Mouse (Mus musculus) hindbrain, embryonic 16.5 days (tissue): ENCODE results near the gene Atad5. TPM values are rescaled to one million over a fixed set of nuclear protein-coding genes. Genes with fewer than 3 reads are reported as not detected.
"Not testable (repeated sequence)": the region's sequence is repeated elsewhere in the genome, so short reads cannot be mapped to it uniquely, and the experiment has no call there.

Experiments
- ATAC-seq: fragments of 200-750 bp; cut with Nextera tagmentation; 2 replicates; pipeline ENCODE4 v1.8.0; 2017; ENCODE audit warnings: moderate TSS enrichment, moderate library complexity
- H3K27ac ChIP-seq: fragments of 300-500 bp; sonication (generic); 2 replicates; pipeline ENCODE4 v1.5.1; 2014; ENCODE audit warnings: low read depth, mild to moderate bottlenecking, control low read depth, low read length, moderate library complexity
- H3K27me3 ChIP-seq: fragments of 300-500 bp; sonication (generic); replicated peaks from 2 replicates; pipeline ENCODE4 v1.6.1; 2014; ENCODE audit warnings: low read length; ENCODE audit not compliant: control insufficient read depth, insufficient read depth
- H3K36me3 ChIP-seq: fragments of 300-500 bp; sonication (generic); 2 replicates; pipeline ENCODE4 v1.6.1; 2014; ENCODE audit warnings: mild to moderate bottlenecking, low read length, moderate library complexity, mixed read lengths; ENCODE audit not compliant: control insufficient read depth, insufficient read depth
- H3K4me1 ChIP-seq: fragments of 300-500 bp; sonication (generic); 2 replicates; pipeline ENCODE4 v1.6.1; 2014; ENCODE audit warnings: low read depth, low read length; ENCODE audit not compliant: control insufficient read depth, insufficient read depth
- H3K4me2 ChIP-seq: fragments of 300-500 bp; sonication (generic); 2 replicates; pipeline ENCODE4 v1.6.1; 2014; ENCODE audit warnings: mild to moderate bottlenecking, low read length, control low read depth, moderate library complexity
- H3K4me3 ChIP-seq: fragments of 300-500 bp; sonication (generic); 2 replicates; pipeline ENCODE4 v1.5.1; 2014; ENCODE audit warnings: mild to moderate bottlenecking, low read length, control low read depth, moderate library complexity
- H3K9ac ChIP-seq: fragments of 300-500 bp; sonication (generic); 2 replicates; pipeline ENCODE4 v1.6.1; 2014; ENCODE audit warnings: low read depth, mild to moderate bottlenecking, control low read depth, low read length, moderate library complexity
- H3K9me3 ChIP-seq: fragments of 300-500 bp; sonication (generic); 2 replicates; pipeline ENCODE4 v1.6.1; 2014; ENCODE audit warnings: mild to moderate bottlenecking, low read length, moderate library complexity; ENCODE audit not compliant: control insufficient read depth
- WGBS: fragments of 180-500 bp; shearing (Covaris S2); extraction: QIAGEN DNeasy Blood & Tissue Kit; methylation state at CpG from one replicate; pipeline ENCODE4 v1.1.7; 2014; 5-methylcytosine and 5-hydroxymethylcytosine counted together
- polyA plus RNA-seq: library from polyadenylated mRNA; unstranded; fragments of >200 nt; fragmentation: Nextera tagmentation; extraction: Ambion mirVana; gene quantifications from 2 replicates; pipeline ENCODE4 v1.2.1, GENCODE M21; 2015

The Atad5 gene
- polyA plus RNA-seq, 1 experiment from 2014 or later: 4.4 TPM

DNA sequence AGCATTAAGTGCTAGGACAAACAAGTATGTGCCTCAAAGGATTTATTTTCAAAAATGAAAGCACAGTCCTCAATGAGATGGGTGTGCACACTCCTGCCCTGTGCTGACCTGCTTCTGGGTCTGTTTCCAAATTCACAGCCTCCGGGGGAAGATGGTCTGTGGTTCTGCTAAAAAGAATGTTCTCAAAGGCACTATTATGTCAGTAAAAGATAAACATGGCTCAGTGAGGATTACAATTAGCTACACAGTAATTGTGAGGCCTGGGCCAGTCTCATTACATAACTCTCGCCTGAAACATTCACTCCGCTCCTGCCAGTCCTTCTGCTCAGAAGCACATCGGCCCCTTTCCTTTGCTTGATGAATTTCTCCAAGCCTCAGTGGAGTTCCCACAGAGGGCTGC lies 27.0 kb upstream of the Atad5 start:
- no peak overlapping the region for H3K27ac ChIP-seq
- H3K9me3 ChIP-seq: no peaks in the 10 kb centered on the region
- H3K4me3 ChIP-seq: no peak overlapping the region
- H3K36me3 ChIP-seq: no peaks in the 10 kb centered on the region; the same call in 1 of the 2 replicates
- H3K27me3 ChIP-seq: no peaks in the 10 kb centered on the region
- H3K9ac ChIP-seq: no peak overlapping the region
- ATAC-seq: no peak
- no peak overlapping the region for H3K4me2 ChIP-seq
- 64% methylated on average over 4 of the region's 4 CpGs for WGBS
- no peaks in the 10 kb centered on the region for H3K4me1 ChIP-seq

DNA sequence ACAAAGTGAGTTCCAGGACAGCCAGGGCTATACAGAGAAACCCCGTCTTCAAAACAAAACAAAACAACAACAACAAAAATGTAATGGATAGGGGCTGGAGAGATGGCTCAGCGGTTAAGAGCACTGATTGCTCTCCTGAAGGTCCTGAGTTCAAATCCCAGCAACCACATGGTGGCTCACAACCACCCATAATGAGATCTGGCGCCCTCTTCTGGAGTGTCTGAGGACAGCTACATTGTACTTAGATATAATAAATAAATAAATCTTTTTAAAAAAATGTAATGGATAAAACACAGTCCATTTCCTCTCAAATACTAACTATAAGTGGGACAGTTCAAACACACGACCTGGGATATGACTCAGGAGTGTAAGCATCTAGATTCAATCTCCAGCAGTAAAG lies 22.8 kb upstream of the Atad5 start:
- H3K27ac ChIP-seq, H3K36me3 ChIP-seq, H3K4me2 ChIP-seq, H3K4me3 ChIP-seq, H3K9me3 ChIP-seq, H3K4me1 ChIP-seq, ATAC-seq, H3K9ac ChIP-seq, H3K27me3 ChIP-seq: not testable (repeated sequence)
- WGBS: 91% methylated on average over 4 of the region's 4 CpGs

DNA sequence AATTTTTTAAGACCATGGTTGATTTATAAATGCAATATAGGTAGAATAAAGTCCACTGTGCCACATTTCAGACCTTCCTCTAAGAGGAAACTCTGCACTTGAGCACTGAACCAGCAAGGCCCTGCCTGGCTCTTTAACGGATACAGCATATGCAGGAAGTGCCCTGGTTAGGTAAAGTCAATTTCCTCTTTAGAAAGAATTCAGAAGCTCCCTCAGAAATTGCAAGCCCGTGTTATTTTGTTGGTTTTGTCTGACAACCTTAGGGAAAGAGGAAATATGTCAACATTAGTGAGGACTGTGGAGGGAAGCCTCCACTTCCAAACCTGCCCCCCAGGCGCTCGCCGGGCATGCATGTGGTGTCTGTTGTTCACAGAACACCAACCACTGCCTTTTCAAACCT lies 21.6 kb upstream of the Atad5 start:
- H3K27me3 ChIP-seq: no peaks in the 10 kb centered on the region

DNA sequence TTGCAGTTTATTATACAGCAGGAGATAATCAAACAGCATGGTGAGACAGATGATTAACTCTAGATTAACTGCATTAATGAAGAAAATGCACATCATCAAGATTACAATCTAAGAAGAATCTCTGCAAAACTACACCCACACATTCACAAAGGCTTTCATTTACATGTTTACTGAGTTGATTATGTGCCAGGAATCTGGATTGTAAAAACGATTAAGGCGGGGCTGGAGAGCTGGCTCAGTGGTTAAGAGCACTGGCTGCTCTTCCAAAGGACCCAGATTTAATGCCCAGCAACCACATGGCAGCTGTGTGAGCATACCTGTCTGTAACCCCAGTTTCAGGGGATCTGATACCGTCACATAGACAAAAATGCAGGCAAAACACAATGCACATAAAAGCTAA lies 19.4 kb upstream of the Atad5 start:
- WGBS: 66% methylated on average over 3 of the region's 3 CpGs
- Histone ChIP-seq H3K36me3 (no peaks in the 10 kb centered on the region), H3K4me3 (no peak overlapping the region), H3K9me3 (no peaks in the 10 kb centered on the region), H3K27me3 (no peaks in the 10 kb centered on the region), H3K4me1 (no peaks in the 10 kb centered on the region), H3K27ac (no peak overlapping the region), H3K9ac (no peak overlapping the region), H3K4me2 (no peak overlapping the region)
- no peak for ATAC-seq

More for the DNA sequence above, 21.6 kb upstream of the Atad5 start:
- no peak for ATAC-seq
- 82% methylated on average over 5 of the region's 5 CpGs for WGBS
- Histone ChIP-seq H3K4me1 (no peaks in the 10 kb centered on the region), H3K36me3 (no peaks in the 10 kb centered on the region), H3K9me3 (no peaks in the 10 kb centered on the region), H3K4me3 (no peak overlapping the region), H3K9ac (no peak overlapping the region), H3K27ac (no peak overlapping the region), H3K4me2 (no peak overlapping the region)

DNA sequence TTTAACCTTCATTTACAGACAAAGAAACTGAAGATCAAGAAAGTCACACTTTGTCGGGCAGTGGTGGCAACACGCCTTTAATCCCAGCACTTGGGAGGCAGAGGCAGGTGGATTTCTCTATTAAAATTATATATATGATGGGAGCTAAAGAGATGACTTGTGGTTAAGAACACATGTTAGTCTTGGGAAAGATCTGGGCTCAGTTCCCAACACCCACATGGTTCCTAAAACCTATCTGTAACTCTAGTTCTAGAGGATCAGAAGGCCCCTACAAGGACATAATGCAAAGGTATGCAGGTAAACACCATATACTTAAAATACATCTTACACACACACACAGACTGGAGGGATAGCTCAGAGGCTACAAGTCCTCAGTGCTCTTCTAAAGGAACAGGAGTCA lies 18.2 kb upstream of the Atad5 start:
- 97% methylated on average over 2 of the region's 2 CpGs for WGBS
- H3K27me3 ChIP-seq: no peaks in the 10 kb centered on the region
- H3K4me3 ChIP-seq: no peak overlapping the region
- H3K36me3 ChIP-seq: no peaks in the 10 kb centered on the region
- no peak for ATAC-seq
- H3K9me3 ChIP-seq: no peaks in the 10 kb centered on the region
- no peak overlapping the region for H3K4me2 ChIP-seq
- no peaks in the 10 kb centered on the region for H3K4me1 ChIP-seq
- no peak overlapping the region for H3K27ac ChIP-seq
- no peak overlapping the region for H3K9ac ChIP-seq

DNA sequence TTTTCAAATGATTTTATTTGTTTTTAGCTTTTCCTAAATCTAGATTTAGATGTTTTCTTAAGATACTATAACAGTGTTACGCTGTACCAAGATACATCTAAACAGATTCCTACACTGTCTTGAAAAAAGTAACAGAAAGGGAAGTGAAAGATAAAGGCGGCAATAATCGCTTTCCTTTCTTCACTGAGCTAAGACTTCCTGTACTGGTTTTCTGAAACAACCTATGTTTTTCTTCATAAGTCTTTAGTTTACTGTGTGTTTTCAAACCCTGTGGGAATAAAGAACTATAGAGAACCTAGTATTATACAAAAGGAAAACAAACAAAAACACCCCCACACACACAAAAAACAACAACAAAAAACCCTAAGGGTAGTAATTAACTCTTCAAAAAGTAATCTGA lies 16.8 kb upstream of the Atad5 start:
- H3K9me3 ChIP-seq: no peaks in the 10 kb centered on the region
- WGBS: 92% methylated on average over 3 of the region's 3 CpGs
- no peak overlapping the region for H3K4me2 ChIP-seq
- no peak for ATAC-seq
- no peaks in the 10 kb centered on the region for H3K36me3 ChIP-seq
- no peaks in the 10 kb centered on the region for H3K27me3 ChIP-seq
- H3K9ac ChIP-seq: no peak overlapping the region
- no peak overlapping the region for H3K4me3 ChIP-seq
- H3K4me1 ChIP-seq: no peaks in the 10 kb centered on the region
- H3K27ac ChIP-seq: no peak overlapping the region

DNA sequence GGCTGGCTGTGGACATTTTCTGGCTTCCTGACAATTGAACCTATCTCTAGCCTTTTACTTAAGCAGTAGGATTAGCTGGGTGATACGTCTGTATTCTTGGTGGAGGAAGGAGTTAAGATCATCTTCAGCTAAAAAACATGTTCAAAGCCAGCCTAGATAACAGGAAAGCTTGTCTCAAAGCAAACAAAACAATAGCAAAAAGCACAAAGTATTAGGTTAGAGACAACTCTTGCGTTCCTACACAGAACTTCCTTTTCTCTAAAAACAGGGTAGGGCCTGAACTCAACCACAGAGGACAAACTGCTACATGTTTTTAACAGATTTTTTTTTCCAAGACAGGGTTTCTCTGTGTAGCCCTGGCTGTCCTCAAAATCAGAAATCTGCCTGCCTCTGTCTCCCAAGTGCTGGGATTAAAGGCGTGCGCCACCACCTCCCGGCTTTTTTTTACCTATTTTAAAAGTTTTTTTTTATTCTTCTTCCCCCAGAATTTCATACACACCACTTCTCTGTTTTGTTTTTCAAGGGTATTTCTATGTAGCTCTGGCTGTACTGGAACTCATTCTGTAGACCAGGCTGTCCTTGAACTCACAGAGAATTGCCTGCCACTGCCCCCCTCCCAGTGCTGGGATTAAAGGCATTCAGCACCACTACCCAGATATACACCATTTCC lies 13.5 kb upstream of the Atad5 start:
- no peak overlapping the region for H3K4me2 ChIP-seq
- H3K9ac ChIP-seq: no peak overlapping the region
- no peak for ATAC-seq
- no peak overlapping the region for H3K27ac ChIP-seq
- H3K4me3 ChIP-seq: no peak overlapping the region
- H3K4me1 ChIP-seq: peaks cover 7% of the 10 kb centered on the region
- 97% methylated on average over 5 of the region's 5 CpGs for WGBS
- no peaks in the 10 kb centered on the region for H3K9me3 ChIP-seq
- H3K36me3 ChIP-seq: no peaks in the 10 kb centered on the region
- no peaks in the 10 kb centered on the region for H3K27me3 ChIP-seq

DNA sequence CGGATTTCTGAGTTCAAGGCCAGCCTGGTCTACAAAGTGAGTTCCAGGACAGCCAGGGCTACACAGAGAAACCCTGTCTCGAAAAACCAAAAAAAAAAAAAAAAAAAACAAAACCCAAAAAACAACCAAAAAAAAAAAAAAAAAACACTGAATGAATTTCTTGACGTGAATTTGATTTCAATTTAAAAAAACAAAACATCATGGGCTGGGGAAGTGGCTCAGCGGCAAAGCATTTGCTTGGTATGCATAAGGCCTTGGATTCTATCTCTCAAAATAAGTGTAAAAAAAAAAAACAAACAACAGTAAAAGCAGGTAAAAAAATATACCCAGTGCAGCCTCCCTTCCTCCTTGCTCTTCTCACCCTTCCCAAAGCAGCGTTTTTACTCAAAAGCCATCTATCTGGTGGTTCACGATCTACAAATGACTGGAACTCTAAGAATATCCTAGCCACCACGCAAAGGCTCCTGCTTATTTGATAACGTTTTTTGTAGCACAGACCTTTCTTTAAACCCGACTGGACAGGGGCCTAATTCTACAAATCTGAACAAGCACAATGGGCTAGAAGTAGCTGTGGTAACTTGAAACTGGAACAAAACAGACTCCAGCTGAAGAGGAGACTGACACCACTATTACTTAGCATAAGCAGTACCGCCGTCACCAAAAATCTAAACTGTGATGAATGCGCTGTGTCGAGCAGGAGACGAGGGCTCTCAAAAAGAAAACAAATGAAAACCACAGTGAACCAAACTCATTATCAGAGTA lies 11.2 kb upstream of the Atad5 start:
- Histone ChIP-seq H3K27ac (no peak overlapping the region), H3K36me3 (no peaks in the 10 kb centered on the region), H3K4me3 (no peak overlapping the region), H3K27me3 (no peaks in the 10 kb centered on the region), H3K4me1 (peaks cover 12% of the 10 kb centered on the region), H3K9ac (no peak overlapping the region), H3K9me3 (no peaks in the 10 kb centered on the region), H3K4me2 (no peak overlapping the region)
- ATAC-seq: no peak
- WGBS: 70% methylated on average over 13 of the region's 14 CpGs

DNA sequence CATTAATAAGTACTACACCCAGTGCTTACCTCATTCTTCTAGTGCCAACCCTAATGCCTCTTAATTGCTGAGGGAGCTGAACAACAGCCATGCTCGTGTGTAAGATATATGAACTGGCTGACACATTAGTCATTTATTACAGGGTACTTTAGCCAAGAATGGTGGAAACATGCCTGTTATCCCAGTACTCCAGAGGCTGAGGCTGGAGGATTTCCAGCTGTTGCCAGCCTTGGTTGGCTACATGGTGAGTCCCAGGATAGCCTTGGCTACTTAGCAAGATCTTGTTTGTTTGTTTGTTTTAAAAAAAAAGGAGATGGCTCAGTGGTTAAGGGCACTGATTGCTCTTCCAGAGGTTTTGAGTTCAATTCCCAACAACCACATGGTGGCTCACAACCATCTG lies 10.4 kb upstream of the Atad5 start:
- peaks cover 12% of the 10 kb centered on the region for H3K4me1 ChIP-seq
- H3K9me3 ChIP-seq: no peaks in the 10 kb centered on the region
- H3K36me3 ChIP-seq: no peaks in the 10 kb centered on the region
- H3K4me2 ChIP-seq: no peak overlapping the region
- no peak overlapping the region for H3K9ac ChIP-seq
- H3K4me3 ChIP-seq: no peak overlapping the region
- H3K27ac ChIP-seq: no peak overlapping the region
- ATAC-seq: no peak
- 56% methylated on average over 1 of the region's 1 CpGs for WGBS
- H3K27me3 ChIP-seq: no peaks in the 10 kb centered on the region
